Mouse (Mus musculus) ES-Bruce4 (cell line): ENCODE results near the gene Perp. TPM values are rescaled to one million over a fixed set of nuclear protein-coding genes. Genes with fewer than 3 reads are reported as not detected.
A peak's percentile ranks its signal among the peaks of the same experiment; 100 is the strongest.

Source experiments
- H3K27ac ChIP-seq: 2 replicates; pipeline ENCODE4 v1.5.1; 2012; ENCODE audit warnings: low read length, inconsistent platforms; ENCODE audit not compliant: insufficient read depth
- H3K27me3 ChIP-seq: 2 replicates; pipeline ENCODE4 v1.6.1; 2012; ENCODE audit warnings: mild to moderate bottlenecking, low read length, inconsistent platforms; ENCODE audit not compliant: control insufficient read depth, poor library complexity, insufficient read depth, severe bottlenecking
- H3K36me3 ChIP-seq: 2 replicates; pipeline ENCODE4 v1.6.1; 2012; ENCODE audit warnings: inconsistent platforms, mild to moderate bottlenecking, low read length, moderate library complexity; ENCODE audit not compliant: control insufficient read depth, poor library complexity, insufficient read depth, severe bottlenecking
- H3K4me1 ChIP-seq: one replicate; pipeline ENCODE4 v1.8.1; 2011; ENCODE audit warnings: low read length; ENCODE audit not compliant: control insufficient read depth, insufficient read depth
- H3K4me3 ChIP-seq: 2 replicates; pipeline ENCODE4 v1.5.1; 2011; ENCODE audit warnings: low read depth, mild to moderate bottlenecking, low read length
- H3K9ac ChIP-seq: 2 replicates; pipeline ENCODE4 v1.6.1; 2012; ENCODE audit warnings: low read depth, mild to moderate bottlenecking, inconsistent platforms; ENCODE audit not compliant: poor library complexity, severe bottlenecking
- H3K9me3 ChIP-seq: replicated peaks from 2 replicates; pipeline ENCODE4 v1.6.1; 2012; ENCODE audit warnings: mild to moderate bottlenecking, low read length, inconsistent platforms; ENCODE audit not compliant: control insufficient read depth, poor library complexity, insufficient read depth, severe bottlenecking
- CTCF ChIP-seq: IDR thresholded peaks from one replicate; pipeline ENCODE4 v1.8.1; 2011; ENCODE audit warnings: low read depth, low read length
- EP300 ChIP-seq: IDR thresholded peaks from 2 replicates; pipeline ENCODE4 v1.6.1; 2011; ENCODE audit warnings: low read depth, low read length; ENCODE audit not compliant: insufficient read depth
- POLR2A ChIP-seq: IDR thresholded peaks from one replicate; pipeline ENCODE4 v1.8.1; 2011; ENCODE audit warnings: low read length; ENCODE audit not compliant: insufficient read depth
- polyA plus RNA-seq: library from polyadenylated mRNA; stranded (reverse); fragments of >200 nt; gene quantifications from 2 replicates; pipeline ENCODE4 v1.2.4, GENCODE M21; 2011; ENCODE audit warnings: low read depth; ENCODE audit not compliant: missing spikeins, insufficient read depth, insufficient read length

The Perp gene
- polyA plus RNA-seq, 1 experiment, result 138 TPM

DNA sequence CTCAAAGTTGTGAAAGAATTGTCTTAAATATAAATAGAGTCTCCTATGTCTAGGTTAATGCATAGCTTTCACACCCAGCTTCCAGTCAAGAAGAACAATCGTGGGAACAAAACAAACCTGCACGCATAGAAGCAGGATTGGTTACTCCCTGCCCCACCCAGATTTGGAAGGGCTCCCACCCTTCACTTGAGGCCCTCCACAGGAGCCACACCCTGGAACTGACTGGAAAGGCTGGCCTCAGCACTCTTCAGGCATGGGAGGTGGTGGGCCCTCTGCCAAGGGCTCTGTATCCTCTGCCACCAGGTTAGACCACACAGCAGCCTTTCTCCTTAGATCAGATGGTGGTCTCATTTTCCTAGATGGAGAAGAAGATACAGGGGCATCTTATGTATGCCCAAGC is 26.2 kb downstream of the Perp start:
- Histone ChIP-seq H3K36me3 (no peaks in the 10 kb centered on the region), H3K4me1 (no peaks in the 10 kb centered on the region), H3K27me3 (no peaks in the 10 kb centered on the region), H3K9ac (no peak overlapping the region), H3K27ac (no peak overlapping the region), H3K9me3 (no peaks in the 10 kb centered on the region), H3K4me3 (no peak overlapping the region)
- TF ChIP-seq CTCF (no peak), EP300 (peak; percentile 61; the same call in 1 of the 2 replicates), POLR2A (no peak)

DNA sequence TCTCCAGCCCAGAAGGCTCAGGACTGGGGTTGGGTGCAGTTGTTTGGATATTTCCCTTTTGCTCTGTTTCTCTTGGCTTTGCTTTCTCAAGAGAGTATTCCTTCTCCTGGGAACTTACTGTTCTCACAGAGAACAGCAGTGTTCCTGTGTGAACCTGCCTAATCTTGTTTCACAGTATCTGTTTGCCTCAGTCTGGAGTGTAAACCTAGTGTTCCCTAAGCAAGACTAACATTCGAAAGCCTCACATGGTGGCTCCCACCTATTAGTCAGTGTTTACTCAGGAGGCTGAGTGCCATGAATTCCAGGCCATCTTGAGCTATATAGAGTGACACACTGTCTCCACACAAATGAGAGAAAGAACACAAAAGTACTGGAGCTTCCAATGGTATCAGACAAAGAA is 31.4 kb downstream of the Perp start:
- no peak overlapping the region for H3K4me3 ChIP-seq
- H3K36me3 ChIP-seq, result no peaks in the 10 kb centered on the region
- peaks cover 2% of the 10 kb centered on the region for H3K27me3 ChIP-seq
- no peaks in the 10 kb centered on the region for H3K4me1 ChIP-seq
- no peak overlapping the region for H3K9ac ChIP-seq
- no peak for TF ChIP-seq CTCF
- no peak for TF ChIP-seq EP300
- TF ChIP-seq POLR2A, result no peak
- H3K27ac ChIP-seq, result no peak overlapping the region
- H3K9me3 ChIP-seq, result no peaks in the 10 kb centered on the region

DNA sequence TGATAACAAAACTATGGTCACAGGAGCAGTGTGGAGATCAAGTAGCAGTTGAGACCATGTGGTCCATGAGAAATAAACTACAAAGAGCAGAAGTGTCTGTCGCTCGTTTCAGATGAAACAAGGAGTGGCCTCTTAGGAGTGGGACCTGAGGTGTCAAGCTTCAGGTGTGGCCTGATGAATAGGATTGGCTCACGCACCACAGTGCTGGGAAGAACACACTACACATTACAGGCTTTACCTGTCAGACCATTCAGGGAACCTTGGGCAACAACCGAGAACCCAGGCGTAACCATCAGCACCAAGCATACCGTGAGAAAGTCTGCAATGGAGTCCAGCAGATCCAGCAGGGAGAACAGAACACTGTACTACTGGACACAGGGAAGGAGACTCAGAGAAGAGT is 33.3 kb downstream of the Perp start:
- Histone ChIP-seq H3K9ac (no peak overlapping the region), H3K9me3 (no peaks in the 10 kb centered on the region), H3K27ac (no peak overlapping the region), H3K27me3 (peaks cover 2% of the 10 kb centered on the region), H3K36me3 (no peaks in the 10 kb centered on the region), H3K4me3 (no peak overlapping the region), H3K4me1 (no peaks in the 10 kb centered on the region)
- TF ChIP-seq POLR2A (no peak), CTCF (no peak), EP300 (no peak)

DNA sequence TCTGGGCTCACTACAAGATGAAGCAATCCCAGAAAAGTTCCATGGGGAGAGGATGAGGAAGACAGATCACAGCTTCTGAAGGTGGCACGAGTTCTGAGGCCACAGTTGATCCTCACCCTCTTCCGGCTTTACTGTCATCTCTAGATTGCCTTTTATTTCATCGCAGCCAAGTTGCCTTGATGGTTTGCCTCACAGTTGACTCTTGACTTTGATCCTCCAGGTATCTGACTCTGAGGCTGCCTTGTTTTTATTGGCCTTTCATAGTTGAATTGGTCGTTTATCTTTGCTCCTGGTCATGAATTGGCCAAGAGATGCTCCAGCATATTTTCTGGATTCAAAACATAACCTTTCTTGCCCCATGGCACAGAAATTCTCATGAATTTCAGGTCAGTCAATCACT is 34.3 kb downstream of the Perp start:
- Histone ChIP-seq H3K27ac (no peak overlapping the region), H3K9me3 (no peaks in the 10 kb centered on the region), H3K4me3 (no peak overlapping the region), H3K9ac (no peak overlapping the region), H3K27me3 (peaks cover 2% of the 10 kb centered on the region), H3K4me1 (no peaks in the 10 kb centered on the region), H3K36me3 (no peaks in the 10 kb centered on the region)
- TF ChIP-seq CTCF, result no peak
- TF ChIP-seq EP300, result no peak
- TF ChIP-seq POLR2A, result no peak

DNA sequence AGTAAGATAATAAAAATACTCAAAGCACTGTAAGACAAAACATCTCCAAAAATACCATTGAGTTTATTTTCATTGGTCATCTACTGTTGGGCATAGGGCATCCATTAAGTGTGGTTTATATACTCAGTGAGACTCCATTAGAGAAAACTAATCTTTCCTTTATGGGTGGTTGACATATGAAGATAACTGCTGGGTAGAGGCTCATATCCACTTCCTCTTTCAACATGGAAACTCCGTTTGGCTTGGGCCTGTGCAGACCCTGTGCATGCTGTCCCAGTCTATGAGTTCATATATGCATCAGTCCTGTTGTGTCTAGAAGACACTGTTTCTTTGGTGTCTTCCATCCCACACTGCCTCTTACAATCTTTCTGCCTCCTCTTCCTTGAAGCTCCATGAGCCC is 34.9 kb downstream of the Perp start:
- Histone ChIP-seq H3K27ac (no peak overlapping the region), H3K4me3 (no peak overlapping the region), H3K36me3 (no peaks in the 10 kb centered on the region), H3K9me3 (no peaks in the 10 kb centered on the region), H3K4me1 (no peaks in the 10 kb centered on the region), H3K9ac (no peak overlapping the region), H3K27me3 (peaks cover 2% of the 10 kb centered on the region)
- TF ChIP-seq CTCF (no peak), POLR2A (no peak), EP300 (no peak)

DNA sequence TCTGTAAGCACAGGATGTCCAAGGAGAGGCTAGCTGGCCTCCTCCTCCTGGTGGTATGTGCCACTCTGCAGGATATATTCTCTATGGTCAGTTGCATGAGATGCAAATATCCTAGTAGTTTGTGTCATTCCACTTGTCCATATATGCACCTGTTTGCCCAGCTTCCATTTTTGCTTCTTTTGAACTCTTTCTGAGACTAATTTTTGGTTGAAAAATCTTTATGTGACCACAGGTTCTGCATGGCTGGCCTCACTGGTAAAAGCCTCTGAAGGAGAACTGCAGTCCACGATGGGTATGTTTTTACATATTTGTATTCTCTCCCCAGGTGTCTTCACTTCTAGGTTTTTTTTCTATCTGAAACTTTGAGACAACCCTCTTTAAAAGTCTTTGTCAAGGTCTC is 37.4 kb downstream of the Perp start:
- Histone ChIP-seq H3K9me3 (peaks cover 3% of the 10 kb centered on the region), H3K36me3 (no peaks in the 10 kb centered on the region), H3K4me1 (no peaks in the 10 kb centered on the region), H3K9ac (no peak overlapping the region), H3K27me3 (no peaks in the 10 kb centered on the region; the same call in 1 of the 2 replicates), H3K4me3 (no peak overlapping the region), H3K27ac (no peak overlapping the region)
- TF ChIP-seq EP300 (no peak), POLR2A (no peak), CTCF (no peak)
